Mouse (Mus musculus) forelimb bud, embryonic 11.5 days (tissue): ENCODE measurements around the gene Esp31.

ENCODE experiments used
- DNase-seq: peaks from one replicate; pipeline ENCODE4 v3.0.0-alpha.2; 2012; ENCODE audit warnings: low read depth, low spot score

The Esp31 gene

GRCm38 (mm10) chr17:38639147-38639546, at the start of gene Esp31:
TSS of gene Esp31 (plus strand) at chr17:38639447.
- DNase-seq: no peak
